Mouse (Mus musculus) CD4-positive, CD25-positive, alpha-beta regulatory T cell, adult 2 months (primary cell): ENCODE data around the gene Tspyl1.
"Not testable (repeated sequence)": the region's sequence is repeated elsewhere in the genome, so short reads cannot be mapped to it uniquely, and the experiment has no call there.

Experiments
- DNase-seq: peaks from one replicate; pipeline ENCODE4 v3.0.0-alpha.2; 2012; ENCODE audit warnings: low read depth, low spot score

Tspyl1 gene

GRCm38 (mm10) chr10:34281962-34282388 lies at the start of gene Tspyl1:
Gene Tspyl1 (plus strand): TSS chr10:34282190.
- peak; percentile 99 for DNase-seq

GRCm38 (mm10) chr10:34233418-34233817 lies 48.6 kb upstream of the Tspyl1 start:
- peak; percentile 18 for DNase-seq

DNA sequence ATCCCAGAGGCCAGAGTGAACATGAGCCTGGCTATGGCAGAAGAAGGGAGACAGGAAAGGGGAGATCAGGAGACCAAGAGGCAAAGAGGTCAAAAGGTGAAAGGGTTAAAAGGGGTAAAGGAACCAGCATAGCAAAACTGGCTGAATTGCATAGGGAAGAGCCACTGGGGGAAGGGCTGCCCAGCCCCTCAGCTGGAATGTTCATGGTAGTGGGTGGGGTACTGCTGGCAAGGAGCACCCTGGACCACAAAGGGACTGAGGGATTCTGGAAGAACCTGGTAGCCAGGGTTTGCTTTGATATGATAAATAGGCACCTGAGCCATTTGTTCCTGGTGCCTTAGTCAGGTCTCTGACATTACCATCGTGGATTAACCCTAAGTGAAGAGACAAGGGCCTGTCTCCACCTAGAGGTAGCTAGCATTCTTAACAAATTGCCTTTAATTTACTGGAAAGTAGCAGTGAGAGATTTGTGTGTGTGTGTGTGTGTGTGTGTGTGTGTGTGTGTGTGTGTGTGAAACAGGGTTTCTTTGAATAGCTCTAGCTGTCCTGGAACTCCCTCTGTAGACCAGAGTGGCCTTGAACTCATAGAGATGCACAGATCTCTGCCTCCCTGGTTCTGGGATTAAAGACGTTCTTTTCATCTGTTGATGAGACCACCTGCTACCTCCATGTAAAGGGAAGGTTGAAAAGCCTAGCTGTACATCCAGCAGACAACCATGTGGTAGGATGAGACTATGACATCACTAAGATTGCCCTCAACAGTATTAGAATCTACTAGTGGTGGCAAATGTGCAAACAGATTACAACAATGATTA lies 47.9 kb upstream of the Tspyl1 start:
- DNase-seq: peak; percentile 67

DNA sequence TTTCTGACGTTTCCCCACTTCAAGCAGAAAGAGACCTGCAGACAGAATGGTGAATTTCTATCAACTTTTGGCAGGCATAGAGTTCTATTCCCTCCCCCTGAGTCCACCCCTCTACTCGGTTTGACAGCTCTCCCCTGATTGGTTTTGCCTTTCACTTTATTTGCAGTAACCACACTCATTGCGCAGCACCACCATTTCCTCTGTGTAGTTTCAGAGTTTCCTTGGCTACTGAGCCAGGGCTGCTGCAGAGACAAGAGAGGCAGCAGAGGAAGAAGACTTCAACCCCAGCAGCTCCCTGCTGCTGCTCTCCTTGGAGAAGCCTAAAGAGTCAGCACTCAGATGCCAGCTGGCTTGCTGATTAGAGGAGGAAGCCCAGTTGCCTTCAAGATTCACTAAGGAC lies 46.6 kb upstream of the Tspyl1 start:
- peak; percentile 30 for DNase-seq

GRCm38 (mm10) chr10:34236569-34236968 lies 45.4 kb upstream of the Tspyl1 start:
- no peak for DNase-seq

- DNase-seq: no peak
These were observed 43.5 kb upstream of the Tspyl1 start for GRCm38 (mm10) chr10:34238536-34238935.

DNA sequence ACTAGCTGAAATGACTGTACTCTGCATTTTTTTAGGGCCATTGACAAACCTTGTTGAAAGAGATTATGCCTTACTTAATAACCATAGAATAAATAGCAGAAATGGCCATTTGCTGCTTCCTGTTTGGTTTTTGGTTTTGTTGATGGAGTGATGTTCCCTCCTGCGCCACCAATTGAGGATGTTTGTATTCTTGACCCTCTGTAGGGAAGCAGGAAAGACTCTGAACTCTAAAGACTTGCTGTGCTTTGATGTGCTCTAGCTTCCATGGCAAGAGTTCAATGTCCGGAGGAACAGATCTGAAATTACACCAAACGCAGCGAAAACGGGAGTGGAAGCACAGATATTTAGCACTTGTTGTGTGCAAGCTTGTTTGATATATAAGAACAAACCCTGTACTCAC lies 37.2 kb upstream of the Tspyl1 start:
- DNase-seq: no peak

DNA sequence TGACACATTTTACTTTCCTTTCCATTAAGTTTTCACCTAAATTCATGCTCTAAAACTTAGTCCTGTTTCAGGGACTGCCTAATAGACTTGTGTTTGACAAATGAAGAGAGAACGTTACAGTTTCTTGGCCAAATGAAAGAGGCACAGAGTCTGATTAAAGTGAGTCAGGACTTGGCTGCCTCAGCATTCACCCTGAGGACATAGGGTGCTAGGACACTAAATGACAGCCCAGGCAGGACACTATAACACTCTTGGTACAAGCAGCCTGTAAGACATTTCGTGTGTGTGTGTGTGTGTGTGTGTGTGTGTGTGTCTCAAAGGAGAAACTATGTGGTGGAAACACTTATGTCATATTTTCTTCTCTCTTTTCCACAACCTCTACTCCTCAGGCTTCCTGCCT lies 35.9 kb upstream of the Tspyl1 start:
- no peak for DNase-seq

DNA sequence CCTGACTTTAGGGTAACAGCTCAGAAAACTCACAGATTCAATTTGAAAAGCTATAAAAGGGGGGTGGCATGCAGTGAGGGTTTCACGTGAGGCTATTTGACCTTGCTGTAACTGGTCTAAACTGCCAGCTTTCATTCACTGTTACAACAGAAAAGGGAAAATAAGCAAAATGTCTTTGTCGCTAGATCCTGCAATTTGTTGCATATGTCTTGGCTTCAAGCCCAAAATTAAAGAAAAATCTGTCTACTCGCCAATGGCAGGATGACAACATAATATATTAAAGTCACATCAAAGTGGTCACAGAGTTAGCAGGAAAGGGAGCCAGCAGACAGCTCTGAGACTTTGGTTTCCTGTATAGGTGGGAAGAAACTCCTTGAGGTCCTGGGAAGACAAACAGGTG lies 34.2 kb upstream of the Tspyl1 start:
- no peak for DNase-seq

- DNase-seq: no peak
These were observed 32.4 kb upstream of the Tspyl1 start for GRCm38 (mm10) chr10:34249594-34249993.

DNA sequence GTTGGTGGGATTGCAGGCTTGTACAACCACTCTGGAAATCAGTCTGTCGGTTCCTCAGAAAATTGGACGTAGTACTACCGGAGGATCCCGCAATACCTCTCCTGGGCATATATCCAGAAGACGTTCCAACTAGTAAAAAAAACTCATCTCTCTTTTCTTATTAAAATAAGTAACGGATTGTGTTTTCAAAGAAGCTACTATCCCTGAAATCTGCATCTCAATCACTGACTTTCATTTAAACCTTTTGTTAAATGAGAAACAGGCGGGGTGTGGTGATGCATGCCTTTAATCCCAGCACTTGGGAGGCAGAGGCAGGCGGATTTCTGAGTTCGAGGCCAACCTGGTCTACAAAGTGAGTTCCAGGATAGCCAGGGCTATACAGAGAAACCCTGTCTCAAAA lies 29.2 kb upstream of the Tspyl1 start:
- DNase-seq: not testable (repeated sequence)

DNA sequence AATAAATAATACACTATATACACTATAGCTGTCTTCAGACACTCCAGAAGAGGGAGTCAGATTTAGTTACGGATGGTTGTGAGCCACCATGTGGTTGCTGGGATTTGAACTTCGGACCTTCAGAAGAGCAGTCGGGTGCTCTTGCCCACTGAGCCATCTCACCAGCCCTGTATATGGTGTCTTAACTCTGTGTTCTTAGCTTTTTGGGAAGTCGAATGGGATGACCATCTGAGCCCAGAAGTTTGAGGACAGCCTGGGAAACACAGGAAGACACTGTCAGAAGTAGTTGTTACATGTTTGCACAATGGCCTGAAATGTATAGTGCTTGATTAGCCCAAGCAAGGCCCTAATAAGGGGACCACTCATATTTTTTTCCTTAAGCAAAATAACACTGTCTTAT lies 16.9 kb upstream of the Tspyl1 start:
- no peak for DNase-seq

DNA sequence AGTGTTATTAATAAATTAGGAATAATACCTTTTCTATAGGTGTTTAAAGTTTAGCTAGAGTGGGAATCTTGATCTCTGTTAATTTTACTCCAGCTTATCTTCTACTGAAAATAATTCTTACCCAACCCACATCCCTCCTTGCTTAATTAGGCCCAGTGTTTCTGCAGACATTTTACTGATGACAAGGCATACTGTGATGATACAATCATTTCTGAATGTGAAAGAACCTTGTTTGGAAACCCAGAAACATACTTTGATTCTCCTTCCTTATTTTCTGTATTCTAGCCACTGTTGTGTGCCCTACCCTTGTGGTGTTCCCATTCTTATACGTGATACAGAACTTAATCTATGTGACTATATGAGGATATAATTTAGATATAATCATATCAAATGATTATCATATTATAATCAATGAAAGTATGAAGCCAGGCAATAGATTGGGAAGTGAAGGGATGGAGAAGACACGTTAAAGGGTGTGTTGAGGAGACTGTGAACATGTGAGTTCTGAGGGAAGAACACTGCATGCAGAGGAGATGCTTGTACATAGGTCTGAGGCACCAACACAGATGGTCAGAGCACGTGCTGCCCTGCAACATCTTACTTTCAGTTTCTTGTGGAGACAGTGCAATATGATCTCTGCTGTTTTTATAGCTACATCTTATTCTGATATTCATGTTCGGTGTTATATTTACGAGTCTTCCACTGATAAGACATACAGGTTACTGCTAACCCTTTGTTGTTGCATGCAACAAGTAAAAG lies 14.5 kb upstream of the Tspyl1 start:
- DNase-seq: no peak

GRCm38 (mm10) chr10:34271681-34272080 lies 10.3 kb upstream of the Tspyl1 start:
- DNase-seq: no peak

- peak; percentile 82 for DNase-seq
These were observed 1.3 kb upstream of the Tspyl1 start for GRCm38 (mm10) chr10:34280591-34281175.

DNA sequence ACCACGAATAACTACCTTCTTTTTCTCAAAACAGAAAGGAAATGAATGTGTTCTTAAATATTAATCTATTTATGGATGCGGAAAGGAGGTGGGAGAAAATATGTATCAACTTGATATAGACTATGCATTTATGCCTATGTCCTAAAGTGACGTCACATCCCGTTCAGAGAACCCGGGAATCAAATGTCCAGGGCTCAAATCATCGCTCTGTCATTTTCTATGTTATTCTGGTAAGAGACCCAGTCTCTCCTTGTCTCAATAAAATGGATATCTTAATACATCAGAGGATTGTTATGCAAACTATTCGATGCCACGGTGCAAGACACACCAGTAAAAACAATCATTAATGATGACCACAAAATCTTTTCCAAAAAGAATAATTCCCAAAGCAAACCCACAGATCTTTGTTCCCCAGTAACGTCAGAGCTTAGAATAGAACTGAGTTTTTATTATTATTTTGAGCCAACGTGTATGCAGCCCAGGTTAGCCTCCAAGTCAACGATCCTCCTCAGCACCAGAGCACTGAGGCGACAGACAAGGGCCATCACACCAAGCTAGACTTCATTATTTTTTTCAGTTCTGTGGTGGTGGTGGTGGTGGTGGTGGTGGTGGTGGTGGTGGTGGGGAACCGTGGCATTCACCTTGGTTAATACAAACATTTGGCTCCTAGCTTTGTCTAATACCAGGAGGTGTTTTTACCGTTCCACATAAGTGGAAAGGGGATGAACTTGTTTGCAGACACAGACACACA lies 604 bp upstream of the Tspyl1 start:
- DNase-seq: peak; percentile 39

DNA sequence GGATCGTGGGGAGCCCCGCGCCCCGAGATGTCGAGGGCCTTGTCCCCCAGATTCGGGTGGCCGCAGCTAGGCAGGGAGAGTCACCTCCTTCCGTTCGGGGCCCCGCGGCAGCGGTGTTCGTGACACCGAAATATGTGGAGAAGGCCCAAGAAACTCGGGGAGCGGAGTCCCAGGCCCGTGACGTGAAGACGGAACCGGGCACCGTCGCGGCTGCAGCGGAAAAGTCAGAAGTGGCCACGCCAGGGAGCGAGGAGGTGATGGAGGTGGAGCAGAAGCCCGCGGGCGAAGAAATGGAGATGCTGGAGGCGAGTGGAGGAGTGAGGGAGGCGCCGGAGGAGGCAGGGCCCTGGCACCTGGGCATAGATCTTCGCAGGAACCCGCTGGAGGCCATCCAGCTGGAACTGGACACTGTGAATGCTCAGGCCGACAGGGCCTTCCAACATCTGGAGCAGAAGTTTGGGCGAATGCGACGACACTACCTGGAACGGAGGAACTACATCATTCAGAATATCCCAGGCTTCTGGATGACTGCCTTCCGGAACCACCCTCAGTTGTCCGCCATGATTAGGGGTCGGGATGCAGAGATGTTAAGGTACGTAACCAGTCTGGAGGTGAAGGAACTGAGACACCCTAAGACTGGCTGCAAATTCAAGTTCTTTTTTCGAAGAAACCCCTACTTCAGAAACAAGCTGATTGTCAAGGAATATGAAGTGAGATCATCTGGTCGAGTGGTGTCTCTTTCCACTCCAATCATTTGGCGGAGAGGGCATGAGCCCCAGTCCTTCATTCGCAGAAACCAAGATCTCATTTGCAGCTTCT lies 639 bp downstream of the Tspyl1 start:
- peak; percentile 56 for DNase-seq

- DNase-seq: peak; percentile 12
These were observed 14.9 kb downstream of the Tspyl1 start for GRCm38 (mm10) chr10:34296911-34297298.

- peak; percentile 98 for DNase-seq
These were observed 15.4 kb downstream of the Tspyl1 start, which contains the start of gene Tspyl4 for GRCm38 (mm10) chr10:34297299-34297979. Gene Tspyl4 (plus strand): TSS chr10:34297442.
